Mouse (Mus musculus): ENCODE data around the gene Ermp1. TPM values are rescaled to one million over a fixed set of nuclear protein-coding genes. Genes with fewer than 3 reads are reported as not detected.

Gene Ermp1
- polyA plus RNA-seq, 2 experiments = 6.8 to 7.2 TPM

DNA sequence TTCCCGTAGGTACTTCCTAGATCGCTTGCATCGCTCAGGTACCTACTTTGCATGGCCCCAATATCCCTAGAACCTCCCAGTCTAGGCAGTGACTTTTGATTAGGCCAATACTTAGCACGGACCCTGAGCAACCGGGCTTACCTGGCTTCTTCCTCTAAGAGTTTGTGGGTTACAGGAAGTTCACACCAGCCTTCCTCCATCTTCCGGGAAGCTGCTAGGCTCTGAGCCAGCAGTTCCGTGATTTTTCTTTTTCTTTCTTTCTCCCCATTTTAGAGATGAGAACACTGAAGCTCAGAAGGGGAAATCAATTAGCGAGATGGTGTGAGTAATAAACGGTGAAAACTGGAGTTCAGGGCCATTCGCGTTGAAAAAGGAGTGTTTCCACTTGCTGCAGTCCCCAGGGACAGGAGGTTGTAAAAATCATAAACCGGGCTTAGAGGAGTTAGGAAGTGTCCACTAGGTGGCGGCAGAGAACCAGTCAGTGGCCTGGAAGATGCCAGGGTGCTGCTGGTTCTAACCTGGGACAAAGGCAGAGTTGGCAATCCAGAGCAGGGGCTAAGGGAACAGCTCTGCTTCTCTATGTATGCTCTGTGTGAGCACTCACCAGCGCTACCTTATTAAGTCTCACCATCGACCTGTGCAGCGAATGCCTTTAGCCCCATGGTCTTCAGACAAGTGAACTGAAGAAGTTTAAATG is 35.8 kb upstream of the Ermp1 start:
- Histone ChIP-seq H3K4me1 (replicated peaks; ENCODE audit: control insufficient read depth in 2 of 2, insufficient read depth in 2 of 2, low read length in 1 of 2) (0 out of 4 replicates have a peak, but pooled peaks cover 0 to 3% of the 10 kb centered on the region in 2 experiments), H3K4me3 (ENCODE audit: insufficient read depth in 1 of 2, low read depth in 2 of 2, low read length in 2 of 2) (no peak overlapping the region), H3K9ac (replicated peaks) (no peak overlapping the region), H3K36me3 (replicated peaks; ENCODE audit: control insufficient read depth, insufficient read depth, low read depth) (no peaks in the 10 kb centered on the region), H3K27me3 (ENCODE audit: control insufficient read depth, insufficient read depth, low read length) (no peaks in the 10 kb centered on the region), H3K27ac (no peak overlapping the region), H3K4me2 (ENCODE audit: low read depth) (no peak overlapping the region), H3K9me3 (ENCODE audit: control insufficient read depth, low read length) (no peaks in the 10 kb centered on the region; the same call in 1 of the 2 replicates)
- TF ChIP-seq CTCF (IDR thresholded peaks at IDR 0.05; ENCODE audit: low read depth) (peak; percentile 91), EP300 (IDR thresholded peaks at IDR 0.05; ENCODE audit: low read depth) (no peak)
- WGBS (ENCODE audit: insufficient replicate concordance) = 47% methylated on average over 16 of the region's 16 CpGs
- DNase-seq (ENCODE audit: low read depth in 3 of 3, low spot score in 3 of 3) = peak; percentile 30 to 41 (median 34)
- no peak for ATAC-seq (ENCODE audit: insufficient read depth)

GRCm38 (mm10) chr19:29680182-29681152 is 32.3 kb upstream of the Ermp1 start:
- Histone ChIP-seq H3K4me1 (replicated peaks; ENCODE audit: control insufficient read depth in 2 of 2, insufficient read depth in 2 of 2, low read length in 1 of 2) (peaks cover 1 to 6% of the 10 kb centered on the region in 2 experiments; a peak in 3 of 4 replicates), H3K9me3 (ENCODE audit: control insufficient read depth, low read length) (no peaks in the 10 kb centered on the region; the same call in 1 of the 2 replicates), H3K9ac (replicated peaks) (no peak overlapping the region), H3K4me2 (ENCODE audit: low read depth) (no peak overlapping the region), H3K36me3 (replicated peaks; ENCODE audit: control insufficient read depth, insufficient read depth, low read depth) (no peaks in the 10 kb centered on the region), H3K27ac (no peak overlapping the region), H3K4me3 (ENCODE audit: insufficient read depth in 1 of 2, low read depth in 2 of 2, low read length in 2 of 2) (no peak overlapping the region), H3K27me3 (ENCODE audit: control insufficient read depth, insufficient read depth, low read length) (no peaks in the 10 kb centered on the region)
- ATAC-seq (ENCODE audit: insufficient read depth) = no peak; the same call in 1 of the 2 replicates
- 54% methylated on average over 13 of the region's 13 CpGs for WGBS (ENCODE audit: insufficient replicate concordance)
- TF ChIP-seq EP300 (IDR thresholded peaks at IDR 0.05; ENCODE audit: low read depth) (0 out of 2 replicates have a peak, but pooled peaks have one; percentile 32), CTCF (IDR thresholded peaks at IDR 0.05; ENCODE audit: low read depth) (no peak)
- DNase-seq (ENCODE audit: low read depth in 3 of 3, low spot score in 3 of 3) = no peak

GRCm38 (mm10) chr19:29678181-29678778 is 30.1 kb upstream of the Ermp1 start:
- 66% methylated on average over 6 of the region's 6 CpGs for whole genome bisulfite sequencing (ENCODE audit: insufficient replicate concordance)
- Histone ChIP-seq H3K9me3 (ENCODE audit: control insufficient read depth, low read length) (no peaks in the 10 kb centered on the region), H3K4me2 (ENCODE audit: low read depth) (no peak overlapping the region), H3K27me3 (ENCODE audit: control insufficient read depth, insufficient read depth, low read length) (no peaks in the 10 kb centered on the region), H3K4me1 (replicated peaks; ENCODE audit: control insufficient read depth in 2 of 2, insufficient read depth in 2 of 2, low read length in 1 of 2) (peaks cover 2 to 9% of the 10 kb centered on the region in 2 experiments; a peak in 3 of 4 replicates), H3K9ac (replicated peaks) (no peak overlapping the region), H3K4me3 (ENCODE audit: insufficient read depth in 1 of 2, low read depth in 2 of 2, low read length in 2 of 2) (no peak overlapping the region), H3K27ac (no peak overlapping the region), H3K36me3 (replicated peaks; ENCODE audit: control insufficient read depth, insufficient read depth, low read depth) (no peaks in the 10 kb centered on the region)
- DNase-seq (ENCODE audit: low read depth in 3 of 3, low spot score in 3 of 3) (no peak), ATAC-seq (ENCODE audit: insufficient read depth) (no peak)
- TF ChIP-seq CTCF (IDR thresholded peaks at IDR 0.05; ENCODE audit: low read depth) (no peak), EP300 (IDR thresholded peaks at IDR 0.05; ENCODE audit: low read depth) (no peak)

- Histone ChIP-seq H3K4me2 (ENCODE audit: low read depth) (no peak overlapping the region), H3K9ac (replicated peaks) (no peak overlapping the region), H3K9me3 (ENCODE audit: control insufficient read depth, low read length) (no peaks in the 10 kb centered on the region), H3K36me3 (replicated peaks; ENCODE audit: control insufficient read depth, insufficient read depth, low read depth) (no peaks in the 10 kb centered on the region), H3K27ac (no peak overlapping the region), H3K4me1 (replicated peaks; ENCODE audit: control insufficient read depth in 2 of 2, insufficient read depth in 2 of 2, low read length in 1 of 2) (peaks cover 2 to 9% of the 10 kb centered on the region in 2 experiments; a peak in 3 of 4 replicates), H3K27me3 (ENCODE audit: control insufficient read depth, insufficient read depth, low read length) (no peaks in the 10 kb centered on the region), H3K4me3 (ENCODE audit: insufficient read depth in 1 of 2, low read depth in 2 of 2, low read length in 2 of 2) (no peak overlapping the region)
- DNase-seq (ENCODE audit: low read depth in 3 of 3, low spot score in 3 of 3) = no peak
- no peak for TF ChIP-seq CTCF (IDR thresholded peaks at IDR 0.05; ENCODE audit: low read depth)
- no peak for TF ChIP-seq EP300 (IDR thresholded peaks at IDR 0.05; ENCODE audit: low read depth)
- 74% methylated on average over 10 of the region's 10 CpGs for WGBS (ENCODE audit: insufficient replicate concordance)
- ATAC-seq (ENCODE audit: insufficient read depth) = no peak
Observed at GRCm38 (mm10) chr19:29676479-29677193, 28.4 kb upstream of the Ermp1 start.
